Mouse (Mus musculus) intestine, embryonic 15.5 days (tissue): ENCODE measurements around the gene Itgal. TPM values are rescaled to one million over a fixed set of nuclear protein-coding genes. Genes with fewer than 3 reads are reported as not detected.
"Not testable (repeated sequence)": the region's sequence is repeated elsewhere in the genome, so short reads cannot be mapped to it uniquely, and the experiment has no call there.

Experiments
- ATAC-seq: fragments of 200-750 bp; cut with Nextera tagmentation; 2 replicates; pipeline ENCODE4 v1.8.0; 2017; ENCODE audit warnings: moderate TSS enrichment, moderate library complexity
- H3K27ac ChIP-seq: fragments of 300-500 bp; sonication (generic); 2 replicates; pipeline ENCODE4 v1.5.1; 2015; ENCODE audit warnings: mild to moderate bottlenecking, inconsistent platforms
- H3K27me3 ChIP-seq: fragments of 300-500 bp; sonication (generic); replicated peaks from 2 replicates; pipeline ENCODE4 v1.6.1; 2015; ENCODE audit warnings: inconsistent platforms
- H3K36me3 ChIP-seq: fragments of 300-500 bp; sonication (generic); 2 replicates; pipeline ENCODE4 v1.6.1; 2015; ENCODE audit warnings: inconsistent platforms
- H3K4me1 ChIP-seq: fragments of 300-500 bp; sonication (generic); replicated peaks from 2 replicates; pipeline ENCODE4 v1.6.1; 2015; ENCODE audit warnings: inconsistent platforms
- H3K4me2 ChIP-seq: fragments of 300-500 bp; sonication (generic); replicated peaks from 2 replicates; pipeline ENCODE4 v1.6.1; 2015; ENCODE audit warnings: mild to moderate bottlenecking, inconsistent platforms
- H3K4me3 ChIP-seq: fragments of 300-500 bp; sonication (generic); replicated peaks from 2 replicates; pipeline ENCODE4 v1.5.1; 2015; ENCODE audit warnings: inconsistent platforms
- H3K9ac ChIP-seq: fragments of 300-500 bp; sonication (generic); 2 replicates; pipeline ENCODE4 v1.6.1; 2015; ENCODE audit warnings: inconsistent platforms
- H3K9me3 ChIP-seq: fragments of 300-500 bp; sonication (generic); 2 replicates; pipeline ENCODE4 v1.6.1; 2016; ENCODE audit warnings: inconsistent platforms
- WGBS: fragments of 180-500 bp; shearing (Covaris S2); methylation state at CpG from one replicate; pipeline ENCODE4 v1.1.7; 2015; 5-methylcytosine and 5-hydroxymethylcytosine counted together
- polyA plus RNA-seq: library from polyadenylated mRNA; unstranded; fragments of >200 nt; fragmentation: Nextera tagmentation; extraction: Ambion mirVana; gene quantifications from 2 replicates; pipeline ENCODE4 v1.2.1, GENCODE M21; 2015

Gene Itgal
- polyA plus RNA-seq: 2.0 and 2.5 TPM in 2 replicates

GRCm38 (mm10) chr7:127296098-127296497 is at the start of gene Itgal:
Gene Itgal, plus strand, starts transcription at chr7:127296260.
- 77% methylated on average over 11 of the region's 11 CpGs for WGBS
- Histone ChIP-seq H3K36me3 (no peaks in the 10 kb centered on the region), H3K27ac (no peak within 1 kb of the TSS), H3K9ac (no peak within 1 kb of the TSS), H3K4me3 (no peak within 1 kb of the TSS), H3K4me2 (no peak within 1 kb of the TSS), H3K27me3 (no peaks in the 10 kb centered on the region), H3K4me1 (no peaks in the 10 kb centered on the region), H3K9me3 (no peaks in the 10 kb centered on the region)
- no peak for ATAC-seq

GRCm38 (mm10) chr7:127250511-127250910 is 45.5 kb upstream of the Itgal start:
- not testable (repeated sequence) for H3K9ac ChIP-seq, H3K9me3 ChIP-seq, H3K4me2 ChIP-seq, H3K27me3 ChIP-seq, ATAC-seq, H3K4me3 ChIP-seq, H3K27ac ChIP-seq, H3K36me3 ChIP-seq
- 90% methylated on average over 8 of the region's 8 CpGs for WGBS
- H3K4me1 ChIP-seq: peaks cover 19% of the 10 kb centered on the region

- no peaks in the 10 kb centered on the region for H3K9me3 ChIP-seq
- no peak for ATAC-seq
- H3K4me3 ChIP-seq: no peak overlapping the region
- peaks cover 14% of the 10 kb centered on the region for H3K36me3 ChIP-seq
- H3K9ac ChIP-seq: no peak overlapping the region
- no peak overlapping the region for H3K27ac ChIP-seq
- H3K4me1 ChIP-seq: peaks cover 11% of the 10 kb centered on the region; the same call in 1 of the 2 replicates
- no peak overlapping the region for H3K4me2 ChIP-seq
- 84% methylated on average over 2 of the region's 2 CpGs for WGBS
- no peaks in the 10 kb centered on the region for H3K27me3 ChIP-seq
Observed at GRCm38 (mm10) chr7:127252414-127252813, 43.6 kb upstream of the Itgal start.

- H3K36me3 ChIP-seq: peaks cover 18% of the 10 kb centered on the region
- H3K27ac ChIP-seq: peak overlapping the region; percentile 94; the same call in 1 of the 2 replicates
- H3K27me3 ChIP-seq: no peaks in the 10 kb centered on the region
- peak overlapping the region; percentile 96 for H3K4me2 ChIP-seq
- 77% methylated on average over 6 of the region's 6 CpGs for WGBS
- peak overlapping the region; percentile 61 for H3K4me3 ChIP-seq
- peak overlapping the region; percentile 74 for H3K9ac ChIP-seq
- no peak for ATAC-seq
- H3K4me1 ChIP-seq: peaks cover 11% of the 10 kb centered on the region; the same call in 1 of the 2 replicates
- H3K9me3 ChIP-seq: no peaks in the 10 kb centered on the region
Observed at GRCm38 (mm10) chr7:127253341-127253740, 42.7 kb upstream of the Itgal start.

- peak; percentile 95 for ATAC-seq
- no peaks in the 10 kb centered on the region for H3K27me3 ChIP-seq
- peaks cover 18% of the 10 kb centered on the region for H3K36me3 ChIP-seq
- H3K4me2 ChIP-seq: peak overlapping the region; percentile 96
- peak overlapping the region; percentile 94 for H3K27ac ChIP-seq
- peak overlapping the region; percentile 61 for H3K4me3 ChIP-seq
- WGBS: under 1% methylated on average over 136 of the region's 136 CpGs
- H3K4me1 ChIP-seq: peaks cover 13% of the 10 kb centered on the region
- no peaks in the 10 kb centered on the region for H3K9me3 ChIP-seq
- H3K9ac ChIP-seq: peak overlapping the region; percentile 75
Observed at GRCm38 (mm10) chr7:127253821-127254769, 42.0 kb upstream of the Itgal start.

- H3K27me3 ChIP-seq: no peaks in the 10 kb centered on the region
- H3K4me2 ChIP-seq: peak overlapping the region; percentile 96
- peaks cover 21% of the 10 kb centered on the region for H3K4me1 ChIP-seq
- H3K4me3 ChIP-seq: peak overlapping the region; percentile 61
- peak overlapping the region; percentile 94 for H3K27ac ChIP-seq
- peak overlapping the region; percentile 75 for H3K9ac ChIP-seq
- no peak for ATAC-seq
- H3K9me3 ChIP-seq: no peaks in the 10 kb centered on the region
- 15% methylated on average over 4 of the region's 4 CpGs for WGBS
- peaks cover 11% of the 10 kb centered on the region for H3K36me3 ChIP-seq
Observed at GRCm38 (mm10) chr7:127255008-127255407, 41.1 kb upstream of the Itgal start.

- H3K4me3 ChIP-seq: no peak overlapping the region
- no peak overlapping the region for H3K4me2 ChIP-seq
- WGBS: 87% methylated on average over 2 of the region's 2 CpGs
- peaks cover 22% of the 10 kb centered on the region for H3K4me1 ChIP-seq
- H3K9ac ChIP-seq: no peak overlapping the region
- ATAC-seq: no peak
- no peak overlapping the region for H3K27ac ChIP-seq
- H3K36me3 ChIP-seq: peaks cover 10% of the 10 kb centered on the region; the same call in 1 of the 2 replicates
- H3K27me3 ChIP-seq: no peaks in the 10 kb centered on the region
- H3K9me3 ChIP-seq: no peaks in the 10 kb centered on the region
Observed at GRCm38 (mm10) chr7:127255965-127256364, 40.1 kb upstream of the Itgal start.

GRCm38 (mm10) chr7:127256518-127256917 is 39.5 kb upstream of the Itgal start:
- Histone ChIP-seq H3K4me2 (no peak overlapping the region), H3K9ac (no peak overlapping the region), H3K9me3 (no peaks in the 10 kb centered on the region), H3K27me3 (no peaks in the 10 kb centered on the region), H3K27ac (no peak overlapping the region), H3K36me3 (peaks cover 10% of the 10 kb centered on the region; the same call in 1 of the 2 replicates), H3K4me1 (peaks cover 24% of the 10 kb centered on the region), H3K4me3 (no peak overlapping the region)
- ATAC-seq: no peak
- 90% methylated on average over 5 of the region's 5 CpGs for WGBS

GRCm38 (mm10) chr7:127259186-127259905 is 36.7 kb upstream of the Itgal start:
- Histone ChIP-seq H3K27me3 (no peaks in the 10 kb centered on the region), H3K4me2 (peak overlapping the region; percentile 78), H3K9me3 (no peaks in the 10 kb centered on the region), H3K4me3 (peak overlapping the region; percentile 58), H3K9ac (no peak overlapping the region), H3K27ac (no peak overlapping the region), H3K36me3 (peaks cover 10% of the 10 kb centered on the region; the same call in 1 of the 2 replicates), H3K4me1 (peaks cover 22% of the 10 kb centered on the region)
- 71% methylated on average over 8 of the region's 8 CpGs for WGBS
- ATAC-seq: no peak

GRCm38 (mm10) chr7:127260309-127261111 is 35.5 kb upstream of the Itgal start, which contains the start of gene Dctpp1:
Gene Dctpp1, minus strand, starts transcription at chr7:127260709.
- WGBS: under 1% methylated on average over 50 of the region's 50 CpGs
- peaks cover 13% of the 10 kb centered on the region for H3K4me1 ChIP-seq
- no peaks in the 10 kb centered on the region for H3K27me3 ChIP-seq
- peak within 1 kb of the TSS; percentile 78 for H3K4me2 ChIP-seq
- peak within 1 kb of the TSS; percentile 72 for H3K9ac ChIP-seq
- H3K9me3 ChIP-seq: no peaks in the 10 kb centered on the region
- H3K36me3 ChIP-seq: peaks cover 10% of the 10 kb centered on the region; the same call in 1 of the 2 replicates
- H3K4me3 ChIP-seq: peak within 1 kb of the TSS; percentile 58
- H3K27ac ChIP-seq: peak within 1 kb of the TSS; percentile 39; the same call in 1 of the 2 replicates
- ATAC-seq: peak; percentile 99

- Histone ChIP-seq H3K36me3 (0 out of 2 replicates have a peak, but pooled peaks cover 4% of the 10 kb centered on the region), H3K4me3 (no peak overlapping the region)
- ATAC-seq: no peak
Observed at GRCm38 (mm10) chr7:127262218-127262961, 33.7 kb upstream of the Itgal start.

More at GRCm38 (mm10) chr7:127262218-127262961, 33.7 kb upstream of the Itgal start:
- Histone ChIP-seq H3K9ac (no peak overlapping the region), H3K27ac (no peak overlapping the region), H3K4me1 (peaks cover 13% of the 10 kb centered on the region), H3K4me2 (no peak overlapping the region), H3K27me3 (no peaks in the 10 kb centered on the region), H3K9me3 (no peaks in the 10 kb centered on the region)
- WGBS: 82% methylated on average over 10 of the region's 10 CpGs
